Mouse (Mus musculus) heart, adult 2 months (tissue): ENCODE results near the gene Plagl1.

ENCODE experiments used
- CTCF ChIP-seq: fragments of 200-600 bp; IDR thresholded peaks from 2 replicates; pipeline ENCODE4 v1.8.1; 2022; ENCODE audit warnings: antibody characterized with exemption, mild to moderate bottlenecking, moderate library complexity
- EP300 ChIP-seq: fragments of 200-500 bp; IDR thresholded peaks from 2 replicates; pipeline ENCODE4 v1.6.1; 2011; ENCODE audit warnings: low read depth, low read length, control low read depth; ENCODE audit not compliant: insufficient read depth
- POLR2A ChIP-seq: fragments of 200-500 bp; IDR thresholded peaks from 2 replicates; pipeline ENCODE4 v1.6.1; 2011; ENCODE audit warnings: mild to moderate bottlenecking, low read depth, low read length, control low read depth; ENCODE audit not compliant: insufficient read depth

DNA sequence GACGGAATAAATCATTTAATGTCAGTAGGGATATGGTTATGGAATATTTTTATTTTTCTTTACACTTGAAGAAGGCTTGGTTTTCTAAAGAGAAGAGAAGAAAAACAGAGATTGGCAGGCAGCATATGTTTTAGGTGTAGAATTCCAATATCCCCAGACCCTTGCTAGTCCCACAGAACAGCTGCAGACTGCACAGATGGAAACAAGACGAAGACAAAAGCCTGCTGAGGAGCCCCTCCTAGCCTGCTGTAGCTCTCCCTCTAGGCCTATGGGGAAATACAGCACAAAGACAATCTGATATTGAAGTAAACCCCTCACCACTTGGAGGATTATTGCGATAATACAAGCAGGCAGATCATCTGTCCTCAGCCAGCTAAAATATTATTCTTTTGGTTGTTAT, 90.1 kb downstream of the Plagl1 start:
- TF ChIP-seq POLR2A (no peak), CTCF (no peak), EP300 (no peak)
